Mouse (Mus musculus) kidney, adult 2 months (tissue): Measurements from ENCODE around the gene Soga1.

ENCODE experiments used
- CTCF ChIP-seq: fragments of 200-500 bp; conservative IDR thresholded peaks from 2 replicates; pipeline ENCODE4 v1.5.1; 2011; ENCODE audit warnings: low read depth, mild to moderate bottlenecking, control low read depth, low read length, moderate library complexity, mixed read lengths; ENCODE audit not compliant: insufficient read depth, insufficient read length
- POLR2A ChIP-seq: fragments of 200-500 bp; IDR thresholded peaks from one replicate; pipeline ENCODE4 v1.6.1; 2011; ENCODE audit warnings: low read depth, low read length, control low read depth

DNA sequence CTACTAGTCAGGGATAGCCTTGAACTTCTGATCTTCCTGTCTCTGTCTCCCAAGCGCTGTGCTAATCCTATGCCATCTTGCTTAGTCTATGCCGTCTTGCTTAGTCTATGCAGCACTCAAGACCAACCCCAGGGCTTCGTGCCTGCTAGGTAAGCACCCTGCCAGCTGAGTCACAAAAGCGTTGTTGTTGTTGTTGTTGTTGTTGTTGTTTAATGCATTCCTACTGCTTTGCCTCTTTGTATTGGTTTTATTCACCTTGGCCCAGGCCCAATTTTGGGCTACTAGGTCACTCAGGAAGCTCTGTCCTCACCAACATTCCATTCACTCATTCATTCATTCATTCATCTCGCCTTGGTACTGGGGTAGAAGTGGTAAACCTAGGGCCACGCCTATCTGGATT lies 23.3 kb downstream of the Soga1 start:
- TF ChIP-seq POLR2A = no peak
- no peak for TF ChIP-seq CTCF
